Mouse (Mus musculus) cerebellum, adult 2 months (tissue): ENCODE measurements at regions not wholly inside any gene's neighbourhood (a gene's known extent, or its start where the extent isn't known, plus 50 kb on each side); places are given as distances from the start of the nearest gene placed in this dataset.
"Not testable (repeated sequence)": the region's sequence is repeated elsewhere in the genome, so short reads cannot be mapped to it uniquely, and the experiment has no call there.

Source experiments
- DNase-seq, 2 experiments: peaks; one replicate each; pipeline ENCODE4 v3.0.0; 2021
- H3K27ac ChIP-seq: fragments of 200-500 bp; 2 replicates; pipeline ENCODE4 v1.5.1; 2012; ENCODE audit warnings: low read length, control low read depth, inconsistent platforms; ENCODE audit not compliant: insufficient read depth
- H3K27me3 ChIP-seq: fragments of 200-500 bp; 2 replicates; pipeline ENCODE4 v1.6.1; 2012; ENCODE audit warnings: inconsistent platforms, mild to moderate bottlenecking, low read length, moderate library complexity; ENCODE audit not compliant: control insufficient read depth, insufficient read depth
- H3K4me1 ChIP-seq: fragments of 200-500 bp; 2 replicates; pipeline ENCODE4 v1.6.1; 2011; ENCODE audit warnings: low read length; ENCODE audit not compliant: control insufficient read depth, insufficient read depth
- H3K4me3 ChIP-seq: fragments of 200-500 bp; replicated peaks from 2 replicates; pipeline ENCODE3; 2011; ENCODE audit warnings: mild to moderate bottlenecking, low read depth, low read length, control low read depth; ENCODE audit not compliant: insufficient read depth
- CTCF ChIP-seq: fragments of 200-500 bp; IDR thresholded peaks from 2 replicates; pipeline ENCODE4 v1.5.1; 2011; ENCODE audit warnings: low read depth, mild to moderate bottlenecking, control low read depth, low read length, moderate library complexity, borderline replicate concordance; ENCODE audit not compliant: insufficient read depth
- POLR2A ChIP-seq: fragments of 200-500 bp; IDR thresholded peaks from 2 replicates; pipeline ENCODE4 v1.6.1; 2011; ENCODE audit warnings: low read length, control low read depth, borderline replicate concordance; ENCODE audit not compliant: insufficient read depth
- WGBS: fragments of 180-500 bp; shearing (Covaris S2); methylation state at CpG from one replicate; pipeline ENCODE4 v1.1.7; 2018; 5-methylcytosine and 5-hydroxymethylcytosine counted together

GRCm38 (mm10) chrX:103532620-103533199 lies 97.7 kb upstream of the Zcchc13 start:
- 52% methylated on average over 2 of the region's 2 CpGs for WGBS
- H3K4me3 ChIP-seq, H3K4me1 ChIP-seq, H3K27me3 ChIP-seq, H3K27ac ChIP-seq: not testable (repeated sequence)
- DNase-seq = peak in 1 of 2 experiments; percentile 24

- WGBS = 43% methylated on average over 11 of the region's 11 CpGs
Measured at GRCm38 (mm10) chrX:103533306-103533705, 97.1 kb upstream of the Zcchc13 start.

GRCm38 (mm10) chrX:103533831-103534230 lies 96.6 kb upstream of the Zcchc13 start:
- DNase-seq = no peak
- 82% methylated on average over 1 of the region's 1 CpGs for WGBS
- no peaks in the 10 kb centered on the region for H3K4me1 ChIP-seq

More at GRCm38 (mm10) chrX:103533306-103533705, 97.1 kb upstream of the Zcchc13 start:
- DNase-seq = peak in 1 of 2 experiments; percentile 8
- TF ChIP-seq CTCF (no peak), POLR2A (no peak)
- no peak overlapping the region for H3K4me3 ChIP-seq
- H3K4me1 ChIP-seq = no peaks in the 10 kb centered on the region
- H3K27ac ChIP-seq = no peak overlapping the region
- no peaks in the 10 kb centered on the region for H3K27me3 ChIP-seq

GRCm38 (mm10) chrX:103546490-103547202 lies 83.7 kb upstream of the Zcchc13 start:
- 72% methylated on average over 5 of the region's 5 CpGs for WGBS
- TF ChIP-seq POLR2A (no peak), CTCF (no peak)
- H3K27me3 ChIP-seq = no peaks in the 10 kb centered on the region

More at GRCm38 (mm10) chrX:103533831-103534230, 96.6 kb upstream of the Zcchc13 start:
- H3K4me3 ChIP-seq = no peak overlapping the region
- no peaks in the 10 kb centered on the region for H3K27me3 ChIP-seq
- no peak for TF ChIP-seq POLR2A
- no peak for TF ChIP-seq CTCF
- no peak overlapping the region for H3K27ac ChIP-seq

GRCm38 (mm10) chrX:103551304-103551703 lies 79.1 kb upstream of the Zcchc13 start:
- Histone ChIP-seq H3K27me3 (no peaks in the 10 kb centered on the region), H3K27ac (no peak overlapping the region), H3K4me1 (no peaks in the 10 kb centered on the region), H3K4me3 (no peak overlapping the region)
- WGBS = 19% methylated on average over 14 of the region's 14 CpGs
- no peak for TF ChIP-seq CTCF
- no peak for TF ChIP-seq POLR2A
- peak in 1 of 2 experiments; percentile 21 for DNase-seq

More at GRCm38 (mm10) chrX:103546490-103547202, 83.7 kb upstream of the Zcchc13 start:
- H3K27ac ChIP-seq = no peak overlapping the region
- H3K4me3 ChIP-seq = no peak overlapping the region
- H3K4me1 ChIP-seq = no peaks in the 10 kb centered on the region
- no peak for DNase-seq

- Histone ChIP-seq H3K4me3 (no peak overlapping the region), H3K4me1 (no peaks in the 10 kb centered on the region), H3K27ac (no peak overlapping the region), H3K27me3 (no peaks in the 10 kb centered on the region)
- no peak for DNase-seq
- TF ChIP-seq CTCF (no peak), POLR2A (no peak)
- 97% methylated on average over 3 of the region's 3 CpGs for WGBS
Measured at GRCm38 (mm10) chrX:103553196-103553595, 77.2 kb upstream of the Zcchc13 start.

- TF ChIP-seq CTCF = no peak
- no peak for TF ChIP-seq POLR2A
- Histone ChIP-seq H3K4me1 (no peaks in the 10 kb centered on the region), H3K4me3 (no peak overlapping the region), H3K27me3 (no peaks in the 10 kb centered on the region), H3K27ac (no peak overlapping the region)
- 82% methylated on average over 3 of the region's 3 CpGs for WGBS
- DNase-seq = no peak
Measured at GRCm38 (mm10) chrX:103553605-103554004, 76.8 kb upstream of the Zcchc13 start.

GRCm38 (mm10) chrX:103555041-103555986 lies 75.1 kb upstream of the Zcchc13 start:
- not testable (repeated sequence) for H3K4me1 ChIP-seq, DNase-seq, H3K27me3 ChIP-seq, H3K4me3 ChIP-seq, H3K27ac ChIP-seq
- WGBS = 58% methylated on average over 4 of the region's 5 CpGs
